Mouse (Mus musculus) bone marrow, adult 2 months (tissue): ENCODE results near the gene Dusp3.

Experiments used
- CTCF ChIP-seq: fragments of 200-500 bp; IDR thresholded peaks from 2 replicates; pipeline ENCODE4 v1.5.1; 2011; ENCODE audit warnings: low read length, control low read depth; ENCODE audit not compliant: control insufficient read depth, insufficient read depth
- POLR2A ChIP-seq: fragments of 200-500 bp; IDR thresholded peaks from 2 replicates; pipeline ENCODE4 v1.6.1; 2011; ENCODE audit warnings: low read depth, mild to moderate bottlenecking, control low read depth, low read length, borderline replicate concordance; ENCODE audit not compliant: control insufficient read depth

- TF ChIP-seq POLR2A (no peak), CTCF (no peak)
Measured at GRCm38 (mm10) chr11:101921361-101921952, 65.4 kb downstream of the Dusp3 start.
